Mouse (Mus musculus) neural tube, embryonic 15.5 days (tissue): ENCODE results near the gene Etv1. TPM values are rescaled to one million over a fixed set of nuclear protein-coding genes. Genes with fewer than 3 reads are reported as not detected.
"Not testable (repeated sequence)": the region's sequence is repeated elsewhere in the genome, so short reads cannot be mapped to it uniquely, and the experiment has no call there.

Experiments
- ATAC-seq: fragments of 200-750 bp; cut with Nextera tagmentation; 2 replicates; pipeline ENCODE4 v1.8.0; 2017; ENCODE audit warnings: mild to moderate bottlenecking, moderate TSS enrichment, moderate library complexity; ENCODE audit not compliant: low FRiP score
- H3K27ac ChIP-seq: fragments of 300-500 bp; sonication (generic); replicated peaks from 2 replicates; pipeline ENCODE4 v1.5.1; 2015; ENCODE audit warnings: mild to moderate bottlenecking, inconsistent platforms
- H3K27me3 ChIP-seq: fragments of 300-500 bp; sonication (generic); replicated peaks from 2 replicates; pipeline ENCODE4 v1.6.1; 2015; ENCODE audit warnings: inconsistent platforms
- H3K36me3 ChIP-seq: fragments of 300-500 bp; sonication (generic); 2 replicates; pipeline ENCODE4 v1.6.1; 2015; ENCODE audit warnings: inconsistent platforms
- H3K4me1 ChIP-seq: fragments of 300-500 bp; sonication (generic); 2 replicates; pipeline ENCODE4 v1.6.1; 2015; ENCODE audit warnings: inconsistent platforms
- H3K4me2 ChIP-seq: fragments of 300-500 bp; sonication (generic); 2 replicates; pipeline ENCODE4 v1.6.1; 2015; ENCODE audit warnings: inconsistent platforms, mild to moderate bottlenecking, moderate library complexity
- H3K4me3 ChIP-seq: fragments of 300-500 bp; sonication (generic); replicated peaks from 2 replicates; pipeline ENCODE4 v1.5.1; 2015; ENCODE audit warnings: mild to moderate bottlenecking, inconsistent platforms
- H3K9ac ChIP-seq: fragments of 300-500 bp; sonication (generic); replicated peaks from 2 replicates; pipeline ENCODE4 v1.6.1; 2015; ENCODE audit warnings: mild to moderate bottlenecking, inconsistent platforms
- H3K9me3 ChIP-seq: fragments of 300-500 bp; sonication (generic); replicated peaks from 2 replicates; pipeline ENCODE4 v1.6.1; 2016; ENCODE audit warnings: inconsistent platforms
- WGBS: fragments of 180-500 bp; shearing (Covaris S2); methylation state at CpG from one replicate; pipeline ENCODE4 v1.1.7; 2015; ENCODE audit warnings: mixed read lengths; 5-methylcytosine and 5-hydroxymethylcytosine counted together
- polyA plus RNA-seq: library from polyadenylated mRNA; unstranded; fragments of >200 nt; fragmentation: Nextera tagmentation; extraction: Ambion mirVana; gene quantifications from 2 replicates; pipeline ENCODE4 v1.2.1, GENCODE M21; 2015

Gene Etv1
- polyA plus RNA-seq, 1 experiment from 2014 or later: 22.7 TPM

GRCm38 (mm10) chr12:38820642-38821041 lies 41.5 kb downstream of the Etv1 start:
- 65% methylated on average over 4 of the region's 4 CpGs for WGBS
- no peaks in the 10 kb centered on the region for H3K4me1 ChIP-seq
- no peak overlapping the region for H3K9ac ChIP-seq
- H3K27ac ChIP-seq: no peak overlapping the region
- ATAC-seq: no peak
- H3K36me3 ChIP-seq: no peaks in the 10 kb centered on the region
- H3K9me3 ChIP-seq: no peaks in the 10 kb centered on the region
- H3K4me2 ChIP-seq: no peak overlapping the region
- no peak overlapping the region for H3K4me3 ChIP-seq
- no peaks in the 10 kb centered on the region for H3K27me3 ChIP-seq

GRCm38 (mm10) chr12:38824405-38824804 lies 45.2 kb downstream of the Etv1 start:
- no peaks in the 10 kb centered on the region for H3K36me3 ChIP-seq
- H3K4me2 ChIP-seq: peak overlapping the region; percentile 30
- peak overlapping the region; percentile 14; the same call in 1 of the 2 replicates for H3K4me3 ChIP-seq
- H3K9me3 ChIP-seq: no peaks in the 10 kb centered on the region
- H3K27ac ChIP-seq: no peak overlapping the region
- H3K27me3 ChIP-seq: no peaks in the 10 kb centered on the region
- 57% methylated on average over 10 of the region's 10 CpGs for WGBS
- ATAC-seq: 0 out of 2 replicates have a peak, but pooled peaks have one; percentile 17
- H3K9ac ChIP-seq: no peak overlapping the region
- no peaks in the 10 kb centered on the region for H3K4me1 ChIP-seq

GRCm38 (mm10) chr12:38832981-38833380 lies 53.8 kb downstream of the Etv1 start:
- WGBS: 91% methylated on average over 10 of the region's 10 CpGs
- no peak overlapping the region for H3K4me3 ChIP-seq
- H3K36me3 ChIP-seq: no peaks in the 10 kb centered on the region
- H3K27ac ChIP-seq: no peak overlapping the region
- H3K27me3 ChIP-seq: no peaks in the 10 kb centered on the region
- no peak overlapping the region for H3K4me2 ChIP-seq
- H3K9ac ChIP-seq: no peak overlapping the region
- no peak for ATAC-seq
- no peaks in the 10 kb centered on the region for H3K9me3 ChIP-seq
- H3K4me1 ChIP-seq: no peaks in the 10 kb centered on the region

- 82% methylated on average over 4 of the region's 4 CpGs for WGBS
- Histone ChIP-seq H3K27ac (no peak overlapping the region), H3K4me1 (no peaks in the 10 kb centered on the region), H3K4me3 (no peak overlapping the region), H3K9ac (no peak overlapping the region), H3K4me2 (no peak overlapping the region), H3K36me3 (no peaks in the 10 kb centered on the region), H3K27me3 (no peaks in the 10 kb centered on the region), H3K9me3 (no peaks in the 10 kb centered on the region)
- ATAC-seq: no peak
Measured at GRCm38 (mm10) chr12:38834581-38834980, 55.4 kb downstream of the Etv1 start.

- not testable (repeated sequence) for ATAC-seq, H3K27ac ChIP-seq, H3K9me3 ChIP-seq, H3K36me3 ChIP-seq, H3K27me3 ChIP-seq, H3K9ac ChIP-seq, H3K4me1 ChIP-seq, H3K4me3 ChIP-seq, H3K4me2 ChIP-seq
- WGBS: 94% methylated on average over 7 of the region's 8 CpGs
Measured at GRCm38 (mm10) chr12:38834986-38835385, 55.8 kb downstream of the Etv1 start.

GRCm38 (mm10) chr12:38843801-38844295 lies 64.7 kb downstream of the Etv1 start:
- H3K36me3 ChIP-seq: no peaks in the 10 kb centered on the region
- ATAC-seq: peak; percentile 41
- no peak overlapping the region for H3K9ac ChIP-seq
- no peaks in the 10 kb centered on the region for H3K9me3 ChIP-seq
- no peak overlapping the region for H3K4me3 ChIP-seq
- no peak overlapping the region for H3K4me2 ChIP-seq
- WGBS: 3% methylated on average over 1 of the region's 1 CpGs
- H3K27ac ChIP-seq: no peak overlapping the region
- no peaks in the 10 kb centered on the region for H3K27me3 ChIP-seq
- no peaks in the 10 kb centered on the region for H3K4me1 ChIP-seq

GRCm38 (mm10) chr12:38847500-38848261 lies 68.5 kb downstream of the Etv1 start:
- no peak for ATAC-seq
- Histone ChIP-seq H3K36me3 (no peaks in the 10 kb centered on the region), H3K9me3 (no peaks in the 10 kb centered on the region), H3K27ac (no peak overlapping the region), H3K27me3 (no peaks in the 10 kb centered on the region), H3K4me1 (no peaks in the 10 kb centered on the region), H3K4me2 (no peak overlapping the region), H3K9ac (no peak overlapping the region), H3K4me3 (no peak overlapping the region)
- 80% methylated on average over 6 of the region's 6 CpGs for WGBS

GRCm38 (mm10) chr12:38849994-38850393 lies 70.8 kb downstream of the Etv1 start:
- H3K9me3 ChIP-seq: no peaks in the 10 kb centered on the region
- H3K4me3 ChIP-seq: no peak overlapping the region
- no peak for ATAC-seq
- no peaks in the 10 kb centered on the region for H3K27me3 ChIP-seq
- H3K27ac ChIP-seq: no peak overlapping the region
- no peaks in the 10 kb centered on the region for H3K36me3 ChIP-seq
- 63% methylated on average over 5 of the region's 5 CpGs for WGBS
- H3K9ac ChIP-seq: no peak overlapping the region
- H3K4me2 ChIP-seq: no peak overlapping the region
- H3K4me1 ChIP-seq: no peaks in the 10 kb centered on the region

GRCm38 (mm10) chr12:38854274-38854673 lies 75.1 kb downstream of the Etv1 start:
- H3K27me3 ChIP-seq: no peaks in the 10 kb centered on the region
- no peak overlapping the region for H3K4me2 ChIP-seq
- no peaks in the 10 kb centered on the region for H3K4me1 ChIP-seq
- no peak overlapping the region for H3K9ac ChIP-seq
- H3K4me3 ChIP-seq: no peak overlapping the region
- no peaks in the 10 kb centered on the region for H3K9me3 ChIP-seq
- whole genome bisulfite sequencing: 28% methylated on average over 5 of the region's 5 CpGs
- ATAC-seq: no peak
- no peak overlapping the region for H3K27ac ChIP-seq
- no peaks in the 10 kb centered on the region for H3K36me3 ChIP-seq

GRCm38 (mm10) chr12:38854751-38855150 lies 75.6 kb downstream of the Etv1 start:
- ATAC-seq: no peak
- H3K27ac ChIP-seq: no peak overlapping the region
- no peaks in the 10 kb centered on the region for H3K36me3 ChIP-seq
- no peak overlapping the region for H3K4me3 ChIP-seq
- no peaks in the 10 kb centered on the region for H3K4me1 ChIP-seq
- H3K4me2 ChIP-seq: no peak overlapping the region
- WGBS: 77% methylated on average over 6 of the region's 6 CpGs
- no peaks in the 10 kb centered on the region for H3K9me3 ChIP-seq
- H3K27me3 ChIP-seq: no peaks in the 10 kb centered on the region
- no peak overlapping the region for H3K9ac ChIP-seq

GRCm38 (mm10) chr12:38859675-38860074 lies 80.5 kb downstream of the Etv1 start:
- Histone ChIP-seq H3K4me1 (no peaks in the 10 kb centered on the region), H3K4me2 (no peak overlapping the region), H3K36me3 (no peaks in the 10 kb centered on the region), H3K27ac (no peak overlapping the region), H3K9ac (no peak overlapping the region), H3K4me3 (no peak overlapping the region), H3K27me3 (no peaks in the 10 kb centered on the region), H3K9me3 (no peaks in the 10 kb centered on the region)
- 96% methylated on average over 4 of the region's 4 CpGs for WGBS
- no peak for ATAC-seq
